8 mouse cellular contexts compared by ENCODE assay signal in the genomic region with DNA sequence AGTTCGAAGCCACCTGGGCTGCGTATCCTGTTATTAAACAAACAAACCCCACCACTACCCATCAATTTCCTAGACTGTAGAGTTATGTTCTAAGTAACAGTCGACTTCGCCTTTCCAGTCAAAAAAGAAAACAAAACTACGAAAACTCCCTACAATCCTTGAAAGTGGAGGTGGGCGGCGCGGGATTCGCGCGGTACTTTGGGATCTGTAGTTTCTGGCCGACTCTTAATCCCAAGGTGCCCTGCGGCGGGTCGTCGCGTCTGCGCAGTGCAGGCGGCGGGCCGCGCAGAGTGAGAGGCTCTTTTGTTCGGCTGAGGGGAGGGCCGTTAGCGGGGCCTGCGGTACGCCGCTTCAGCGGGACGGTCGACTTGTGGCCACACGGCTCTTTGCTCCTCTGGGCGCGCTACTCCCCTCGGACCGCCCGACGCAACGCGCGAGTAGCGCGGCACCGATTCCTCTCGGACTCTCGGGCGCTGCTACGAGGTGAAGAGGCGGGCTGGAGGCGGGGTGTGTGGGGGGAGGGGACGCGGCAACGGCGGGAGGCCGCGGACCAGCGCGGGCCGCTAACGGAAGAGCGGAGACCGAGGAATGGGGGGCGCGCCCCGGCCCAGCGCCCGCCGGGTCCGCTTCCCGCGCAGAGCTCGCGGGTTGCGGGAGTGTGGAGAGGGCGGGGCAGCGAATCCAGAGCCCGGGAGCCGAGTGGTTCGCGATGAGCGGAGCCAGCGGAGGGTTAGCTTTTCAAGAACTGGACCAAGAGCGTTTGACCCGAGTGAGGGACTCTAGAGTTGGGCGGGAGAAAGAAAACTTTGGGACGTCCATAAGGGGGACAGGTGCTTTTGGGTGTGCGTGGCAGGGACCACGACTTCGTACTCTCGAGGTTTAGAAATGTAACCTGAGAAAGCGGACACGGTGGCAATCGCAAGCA. TPM values are rescaled to one million over a fixed set of nuclear protein-coding genes. Genes with fewer than 3 reads are reported as not detected.
DNase-seq lines count a peak whose midpoint lies in the region; ATAC-seq lines count a peak whose summit lies in the region.

A gene (plus strand): TSS at position 257 of the 925 bp plus-strand sequence.

- peak; percentile 98 for DNase-seq in ZHBTc4 (ENCODE audit: low read depth, low spot score)
- peak; percentile 81 to 89 for DNase-seq in gastrocnemius, adult 8-10 months (ENCODE audit: low spot score in 2 of 2)
- peak; percentile 56 for DNase-seq in hindlimb bud, embryonic 11.5 days (ENCODE audit: extremely low spot score, low read depth, low spot score)
- DNase-seq in left cerebral cortex, adult 8-10 months (ENCODE audit: low spot score in 2 of 2): peak; percentile 83 to 87
- peak; percentile 94 for DNase-seq in right cerebral cortex, postnatal 10 days (ENCODE audit: low spot score in 2 of 2)
- DNase-seq in urinary bladder, postnatal 25 days (ENCODE audit: low spot score): peak; percentile 84

- peak within 1 kb of the TSS; percentile 96 for H3K4me3 ChIP-seq in megakaryocyte, embryonic 14.5 days (replicated peaks)

- no peaks in the 10 kb centered on the region for H3K36me3 ChIP-seq in megakaryocyte, embryonic 14.5 days (replicated peaks; ENCODE audit: low read length)

- H3K9me3 ChIP-seq in megakaryocyte, embryonic 14.5 days: no peaks in the 10 kb centered on the region

- peaks cover 47% of the 10 kb centered on the region for H3K4me1 ChIP-seq in megakaryocyte, embryonic 14.5 days

- peak; percentile 87 for ATAC-seq in common myeloid progenitor, adult 5-6 weeks (replicated peaks; ENCODE audit: low read depth, poor library complexity, severe bottlenecking)

- H3K27me3 ChIP-seq in megakaryocyte, embryonic 14.5 days (replicated peaks): no peaks in the 10 kb centered on the region

RNA-seq across cellular contexts. Expression of the gene that starts here (rescaled TPM):
- 94.1 and 108 TPM in 2 replicates for total RNA-seq in common myeloid progenitor, adult 5-6 weeks (2017)
- total RNA-seq in gastrocnemius, adult 8-10 months (2022): 10 to 100 TPM; 33.3 to 37.5 (median 35.5) TPM
- 10 to 100 TPM; 36.5 to 43.3 (median 38.9) TPM for total RNA-seq in left cerebral cortex, adult 8-10 months (2022)
- polyA plus RNA-seq in megakaryocyte, embryonic 14.5 days (2012; ENCODE audit: insufficient read depth, low replicate concordance): 12.8 and 33.7 TPM in 2 replicates

Comparison
In these comparisons a context has a peak if more than half of its experiments do, and no peak if none do; other contexts are left out.
1. Peak in every context shown above with its lines: DNase-seq, ATAC-seq and H3K4me3 ChIP-seq.